Mouse (Mus musculus) duodenum, adult 2 months (tissue): ENCODE results near the gene Gm7879. TPM values are rescaled to one million over a fixed set of nuclear protein-coding genes. Genes with fewer than 3 reads are reported as not detected.

Source experiments
- polyA plus RNA-seq: library from polyadenylated mRNA; depleted of rRNA; stranded (reverse); fragments of >200 nt; gene quantifications from 2 replicates; pipeline ENCODE4 v1.2.3, GENCODE M21; 2012; ENCODE audit warnings: low replicate concordance; rRNA removed

The Gm7879 gene
- not detected in 2 replicates for polyA plus RNA-seq

DNA sequence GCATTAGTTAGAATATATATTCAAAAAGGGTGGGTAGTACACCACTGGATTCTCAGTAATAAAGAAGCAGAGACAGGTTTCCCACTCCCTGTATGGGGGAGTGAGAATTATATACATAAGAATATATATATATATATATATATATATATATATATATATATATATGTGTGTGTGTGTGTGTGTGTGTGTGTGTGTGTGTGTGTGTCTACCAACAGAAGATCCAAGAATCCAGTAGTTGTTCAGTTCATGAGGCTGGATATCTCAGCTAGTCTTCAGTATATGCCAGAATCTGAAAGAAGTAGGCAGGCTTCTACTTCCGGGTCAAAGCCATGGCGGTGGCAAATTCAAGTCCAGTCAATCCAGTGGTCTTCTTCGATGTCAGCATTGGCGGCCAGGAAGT lies at the start of gene Gm7879:
Gm7879 (plus strand) TSS at position 301 of the 400 bp plus-strand sequence.

GRCm38 (mm10) chr5:43868253-43868652 lies 44.7 kb upstream of the Gm7879 start, which contains the start of gene Cd38:
TSS of gene Cd38 (plus strand) at chr5:43868553.

Other genes with a start within 250 kb of the Gm7879 start
- 9.2 and 99.4 TPM in 2 replicates for gene Bst1, start 94.3 kb upstream of the Gm7879 start, polyA plus RNA-seq
- 14.8 and 17.8 TPM in 2 replicates for gene Fbxl5, start 91.5 kb upstream of the Gm7879 start, polyA plus RNA-seq
- gene Cd38, start 44.6 kb upstream of the Gm7879 start, polyA plus RNA-seq, result 12.0 and 12.6 TPM in 2 replicates
- gene Fgfbp1, start 68.6 kb downstream of the Gm7879 start, polyA plus RNA-seq, result 3.6 and 5.3 TPM in 2 replicates
- gene Prom1, start 188.9 kb downstream of the Gm7879 start, polyA plus RNA-seq, result 1.8 and 7.2 TPM in 2 replicates